Mouse (Mus musculus): ENCODE results near the gene Sft2d2. TPM values are rescaled to one million over a fixed set of nuclear protein-coding genes. Genes with fewer than 3 reads are reported as not detected.

Gene Sft2d2
- polyA plus RNA-seq, 1 experiment from 2014 or later: 19.3 TPM

GRCm38 (mm10) chr1:165160723-165161405, 33.4 kb downstream of the Sft2d2 start, which contains the start of gene Tbx19:
Gene Tbx19, minus strand, starts transcription at chr1:165160773.
- H3K9me3 ChIP-seq (ENCODE audit: low read length): no peaks in the 10 kb centered on the region
- TF ChIP-seq CTCF (IDR thresholded peaks at IDR 0.05) (no peak), EP300 (IDR thresholded peaks at IDR 0.05) (no peak)
- H3K4me2 ChIP-seq (replicated peaks; ENCODE audit: low read depth, low read length): no peak within 1 kb of the TSS
- no peaks in the 10 kb centered on the region for H3K36me3 ChIP-seq (ENCODE audit: insufficient read depth, low read length)
- ATAC-seq (no peak), DNase-seq (ENCODE audit: low spot score) (no peak)
- WGBS: 73% methylated on average over 8 of the region's 8 CpGs
- H3K4me1 ChIP-seq (ENCODE audit: insufficient read depth, low read depth, low read length): no peaks in the 10 kb centered on the region
- no peaks in the 10 kb centered on the region for H3K27me3 ChIP-seq (replicated peaks; ENCODE audit: insufficient read depth, low read length)
- H3K9ac ChIP-seq (replicated peaks; ENCODE audit: low read depth): no peak within 1 kb of the TSS
- H3K4me3 ChIP-seq (ENCODE audit: low read depth, low read length): no peak within 1 kb of the TSS
- H3K27ac ChIP-seq (ENCODE audit: low read length): no peak within 1 kb of the TSS

- H3K9ac ChIP-seq (replicated peaks; ENCODE audit: low read depth): no peak overlapping the region
- no peak overlapping the region for H3K4me2 ChIP-seq (replicated peaks; ENCODE audit: low read depth, low read length)
- no peaks in the 10 kb centered on the region for H3K27me3 ChIP-seq (replicated peaks; ENCODE audit: insufficient read depth, low read length)
- H3K27ac ChIP-seq (ENCODE audit: low read length): no peak overlapping the region
- H3K36me3 ChIP-seq (ENCODE audit: insufficient read depth, low read length): no peaks in the 10 kb centered on the region
- 64% methylated on average over 10 of the region's 10 CpGs for whole genome bisulfite sequencing
- TF ChIP-seq EP300 (IDR thresholded peaks at IDR 0.05): no peak
- no peak for TF ChIP-seq CTCF (IDR thresholded peaks at IDR 0.05)
- no peak for ATAC-seq
- H3K4me1 ChIP-seq (ENCODE audit: insufficient read depth, low read depth, low read length): no peaks in the 10 kb centered on the region; the same call in 1 of the 2 replicates
- DNase-seq (ENCODE audit: low spot score): no peak
- H3K4me3 ChIP-seq (ENCODE audit: low read depth, low read length): no peak overlapping the region
- H3K9me3 ChIP-seq (ENCODE audit: low read length): no peaks in the 10 kb centered on the region
Observed at GRCm38 (mm10) chr1:165158841-165159240, 35.4 kb downstream of the Sft2d2 start.

- Histone ChIP-seq H3K4me1 (ENCODE audit: insufficient read depth, low read depth, low read length) (no peaks in the 10 kb centered on the region; the same call in 1 of the 2 replicates), H3K27me3 (replicated peaks; ENCODE audit: insufficient read depth, low read length) (no peaks in the 10 kb centered on the region), H3K4me3 (ENCODE audit: low read depth, low read length) (no peak overlapping the region), H3K36me3 (ENCODE audit: insufficient read depth, low read length) (no peaks in the 10 kb centered on the region), H3K9ac (replicated peaks; ENCODE audit: low read depth) (no peak overlapping the region), H3K4me2 (replicated peaks; ENCODE audit: low read depth, low read length) (no peak overlapping the region), H3K27ac (ENCODE audit: low read length) (no peak overlapping the region), H3K9me3 (ENCODE audit: low read length) (no peaks in the 10 kb centered on the region)
- ATAC-seq (no peak), DNase-seq (ENCODE audit: low spot score) (no peak)
- WGBS: 72% methylated on average over 4 of the region's 4 CpGs
- TF ChIP-seq EP300 (IDR thresholded peaks at IDR 0.05): no peak
Observed at GRCm38 (mm10) chr1:165154162-165154561, 40.1 kb downstream of the Sft2d2 start.

- Histone ChIP-seq H3K4me2 (replicated peaks; ENCODE audit: low read depth, low read length) (no peak overlapping the region), H3K9me3 (ENCODE audit: low read length) (no peaks in the 10 kb centered on the region), H3K4me3 (ENCODE audit: low read depth, low read length) (no peak overlapping the region), H3K27me3 (replicated peaks; ENCODE audit: insufficient read depth, low read length) (no peaks in the 10 kb centered on the region), H3K9ac (replicated peaks; ENCODE audit: low read depth) (no peak overlapping the region), H3K4me1 (ENCODE audit: insufficient read depth, low read depth, low read length) (no peaks in the 10 kb centered on the region; the same call in 1 of the 2 replicates), H3K36me3 (ENCODE audit: insufficient read depth, low read length) (no peaks in the 10 kb centered on the region), H3K27ac (ENCODE audit: low read length) (no peak overlapping the region)
- WGBS: 68% methylated on average over 8 of the region's 8 CpGs
- DNase-seq (ENCODE audit: low spot score): no peak
- no peak for ATAC-seq
- TF ChIP-seq CTCF (IDR thresholded peaks at IDR 0.05): no peak
- TF ChIP-seq EP300 (IDR thresholded peaks at IDR 0.05): no peak
Observed at GRCm38 (mm10) chr1:165151216-165151615, 43.0 kb downstream of the Sft2d2 start.

GRCm38 (mm10) chr1:165142343-165142916, 51.8 kb downstream of the Sft2d2 start:
- Histone ChIP-seq H3K27ac (ENCODE audit: low read length) (no peak overlapping the region), H3K4me3 (ENCODE audit: low read depth, low read length) (no peak overlapping the region), H3K4me2 (replicated peaks; ENCODE audit: low read depth, low read length) (no peak overlapping the region), H3K27me3 (replicated peaks; ENCODE audit: insufficient read depth, low read length) (no peaks in the 10 kb centered on the region), H3K9me3 (ENCODE audit: low read length) (no peaks in the 10 kb centered on the region), H3K36me3 (ENCODE audit: insufficient read depth, low read length) (no peaks in the 10 kb centered on the region), H3K9ac (replicated peaks; ENCODE audit: low read depth) (no peak overlapping the region), H3K4me1 (ENCODE audit: insufficient read depth, low read depth, low read length) (no peaks in the 10 kb centered on the region)
- ATAC-seq (peak; percentile 40; the same call in 1 of the 2 replicates), DNase-seq (ENCODE audit: low spot score) (peak; percentile 25)
- TF ChIP-seq CTCF (IDR thresholded peaks at IDR 0.05): no peak
- TF ChIP-seq EP300 (IDR thresholded peaks at IDR 0.05): no peak
- 66% methylated on average over 12 of the region's 12 CpGs for WGBS

- DNase-seq (ENCODE audit: low spot score) (no peak), ATAC-seq (no peak)
- Histone ChIP-seq H3K27ac (ENCODE audit: low read length) (no peak overlapping the region), H3K4me1 (ENCODE audit: insufficient read depth, low read depth, low read length) (no peaks in the 10 kb centered on the region), H3K9ac (replicated peaks; ENCODE audit: low read depth) (no peak overlapping the region), H3K36me3 (ENCODE audit: insufficient read depth, low read length) (no peaks in the 10 kb centered on the region), H3K4me3 (ENCODE audit: low read depth, low read length) (no peak overlapping the region), H3K4me2 (replicated peaks; ENCODE audit: low read depth, low read length) (no peak overlapping the region), H3K27me3 (replicated peaks; ENCODE audit: insufficient read depth, low read length) (no peaks in the 10 kb centered on the region), H3K9me3 (ENCODE audit: low read length) (no peaks in the 10 kb centered on the region)
- 42% methylated on average over 3 of the region's 3 CpGs for WGBS
- TF ChIP-seq EP300 (IDR thresholded peaks at IDR 0.05) (no peak), CTCF (IDR thresholded peaks at IDR 0.05) (no peak)
Observed at GRCm38 (mm10) chr1:165140227-165140626, 54.0 kb downstream of the Sft2d2 start.

Data from lung, postnatal 0 days (tissue).